Mouse (Mus musculus): Measurements from ENCODE around the gene Zfp566.
"Not testable (repeated sequence)": the region's sequence is repeated elsewhere in the genome, so short reads cannot be mapped to it uniquely, and the experiment has no call there.

Gene Zfp566

DNA sequence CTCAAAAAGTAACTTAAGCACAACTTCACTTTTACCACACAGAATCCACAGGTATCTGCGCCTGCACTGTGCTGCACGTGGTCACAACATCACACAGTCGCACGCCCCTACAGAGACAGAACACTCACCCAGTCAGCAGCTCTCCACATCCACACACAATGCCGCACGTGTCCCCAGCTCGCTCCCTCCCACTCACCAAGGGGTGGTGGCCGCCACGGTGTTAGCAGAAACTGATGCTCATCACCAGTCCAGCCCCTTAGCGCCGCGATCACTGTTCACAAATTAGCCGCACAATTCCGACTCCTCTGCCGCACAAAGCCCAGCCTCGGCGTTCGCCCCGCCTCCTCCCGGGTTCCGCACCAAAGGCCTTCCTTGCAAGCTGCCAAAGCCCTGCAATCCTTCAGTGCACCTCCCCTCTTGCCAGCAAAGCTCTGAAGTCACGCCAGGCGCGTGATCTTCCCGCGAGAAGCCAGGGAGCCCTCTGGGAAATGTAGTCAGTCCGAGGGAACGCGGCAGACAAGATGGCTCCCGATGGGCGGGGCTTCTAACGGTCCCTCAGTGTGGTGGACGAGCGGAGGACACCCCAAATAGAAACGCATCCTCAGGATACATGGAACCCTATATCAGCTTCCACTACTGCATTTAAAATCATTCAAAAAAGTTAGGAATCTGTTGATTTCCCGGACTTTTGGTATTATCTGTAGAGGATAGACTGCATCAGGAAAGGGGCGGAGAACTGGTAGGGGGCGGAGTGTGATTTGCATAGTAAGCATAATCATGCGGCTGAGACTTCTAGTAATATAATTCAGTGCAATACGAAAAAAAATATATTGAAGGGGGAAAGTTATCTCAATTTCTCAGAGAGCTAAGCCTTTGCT is at the start of gene Zfp566, which contains the start of gene Gm26920:
Zfp566 (minus strand) TSS at position 436 of the 878 bp plus-strand sequence.
Gm26920 (minus strand) TSS at position 319 of the 878 bp plus-strand sequence.
- DNase-seq = peak; percentile 91

- DNase-seq = no peak
Observed at GRCm38 (mm10) chr7:30136826-30137225, 46.5 kb upstream of the Zfp566 start.

DNA sequence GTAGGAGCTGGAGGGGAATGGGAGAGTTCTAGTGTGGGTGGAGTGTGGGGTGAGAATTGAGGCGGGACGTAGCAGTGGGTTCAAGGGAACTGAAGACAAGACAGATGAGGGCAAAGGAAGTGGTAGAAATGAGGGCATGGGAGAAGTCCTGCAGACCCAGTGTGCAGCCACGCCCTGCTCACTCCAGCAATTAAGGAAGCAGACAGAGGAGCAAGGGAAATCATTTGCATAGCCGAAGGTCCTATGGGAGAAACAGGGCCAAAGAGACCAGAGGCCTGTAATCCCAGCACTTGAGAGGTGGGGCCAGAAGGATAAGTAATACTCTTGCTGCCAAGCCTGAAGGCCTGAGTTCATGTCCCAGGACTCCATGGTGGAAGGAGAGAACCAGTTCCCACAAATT is 42.1 kb upstream of the Zfp566 start:
- no peak for DNase-seq

DNA sequence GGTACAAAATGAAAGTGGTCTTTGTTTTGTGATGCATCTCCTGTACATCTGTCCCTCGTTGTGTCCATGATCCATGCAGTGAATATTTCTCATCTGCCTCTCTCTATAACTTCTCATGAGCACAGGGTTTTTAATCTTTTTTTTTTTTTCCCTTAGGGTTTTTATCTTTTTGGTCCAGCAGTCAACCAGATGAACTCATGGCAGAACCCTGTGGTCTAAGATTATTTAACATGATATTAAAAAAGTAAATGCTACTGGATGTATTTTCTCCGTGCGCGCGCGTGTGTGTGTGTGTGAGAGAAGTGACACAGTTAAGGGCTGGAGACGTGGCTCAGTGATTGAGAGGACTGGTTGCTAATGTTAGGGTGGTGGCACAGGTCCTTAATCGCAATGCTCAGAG is 39.6 kb upstream of the Zfp566 start:
- no peak for DNase-seq

DNA sequence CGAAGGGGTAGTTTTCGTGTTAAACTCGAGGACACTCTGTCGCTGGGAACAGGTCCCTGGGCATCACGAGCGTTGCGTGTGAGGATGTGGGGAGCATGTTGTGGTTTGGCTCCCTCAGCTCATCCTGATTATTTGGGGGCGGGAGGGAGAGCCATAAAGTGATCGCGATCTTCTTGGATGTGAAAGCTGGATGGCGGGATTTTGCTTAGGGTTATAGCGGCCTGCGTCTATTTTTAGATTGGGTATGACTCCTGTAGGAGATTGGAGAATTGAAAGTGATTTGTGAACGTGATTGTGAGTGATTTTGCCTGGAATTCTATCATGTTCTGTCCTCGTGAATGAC is 31.8 kb upstream of the Zfp566 start:
- DNase-seq = no peak

GRCm38 (mm10) chr7:30121308-30122187 is 31.2 kb upstream of the Zfp566 start, which contains the start of gene Zfp382:
Gene Zfp382, plus strand, starts transcription at chr7:30121942.
- peak; percentile 90 for DNase-seq

- DNase-seq = not testable (repeated sequence)
Observed at GRCm38 (mm10) chr7:30117935-30118334, 27.6 kb upstream of the Zfp566 start.

DNA sequence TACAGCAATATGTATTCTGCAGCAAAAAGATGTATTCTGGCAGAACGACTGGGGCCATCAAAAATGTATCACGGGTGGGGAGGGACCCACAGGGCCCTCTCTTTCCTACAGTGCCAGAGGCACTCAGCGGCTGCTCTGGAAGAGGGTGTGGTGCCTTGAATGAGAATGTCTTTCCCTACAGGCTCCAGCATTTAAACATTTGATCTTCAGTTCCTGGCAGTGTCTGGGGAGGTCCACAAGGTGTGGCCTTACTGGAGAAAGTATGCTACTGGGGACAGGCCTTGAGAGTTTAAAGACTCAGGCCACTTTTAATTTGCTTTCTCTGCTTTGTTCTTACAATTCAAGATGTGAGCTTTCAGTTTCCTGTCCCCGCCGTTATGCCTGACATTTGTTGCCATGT is 25.7 kb upstream of the Zfp566 start:
- DNase-seq = no peak

GRCm38 (mm10) chr7:30099297-30099696 is 9.0 kb upstream of the Zfp566 start:
- peak; percentile 86 for DNase-seq

GRCm38 (mm10) chr7:30095551-30096125 is 5.3 kb upstream of the Zfp566 start:
- DNase-seq = no peak

DNA sequence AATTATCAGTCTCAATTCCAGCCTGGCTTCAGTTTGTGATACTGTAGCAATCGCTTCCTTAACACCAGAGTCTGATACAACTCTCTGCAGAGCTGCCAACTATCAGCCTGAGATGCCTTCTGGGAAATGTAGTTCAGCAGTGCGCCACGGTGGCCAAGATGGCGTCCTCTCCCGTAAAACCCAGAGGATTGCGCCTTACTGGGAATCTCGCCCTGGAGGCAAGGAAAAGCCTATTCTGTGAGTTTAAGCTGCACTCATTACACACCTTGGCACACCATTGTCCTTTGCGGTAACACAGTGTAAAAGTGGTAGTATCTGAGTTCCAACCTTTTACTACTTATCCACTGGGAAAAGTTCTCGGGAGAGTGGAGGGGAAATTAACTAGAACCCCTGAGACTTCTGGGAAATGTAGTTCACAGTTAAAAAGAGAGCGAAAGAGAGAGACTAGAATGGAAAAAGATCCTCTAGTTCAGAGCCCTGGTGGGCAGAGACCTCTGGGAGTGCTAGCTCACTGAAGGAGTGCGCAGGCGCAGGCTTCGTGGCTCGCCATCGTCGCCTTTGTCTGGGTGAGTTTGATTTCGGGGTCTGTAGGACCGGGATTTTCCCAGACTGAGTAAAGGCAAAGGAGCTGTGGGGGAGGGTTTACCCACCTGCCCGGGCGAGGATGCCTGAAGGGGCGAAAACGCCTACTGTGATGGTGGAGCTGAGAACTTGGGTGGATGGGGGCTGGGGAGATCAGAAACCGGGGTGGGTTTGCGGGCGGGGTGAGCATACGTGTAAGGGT is 4.5 kb upstream of the Zfp566 start, which contains the start of gene Zfp260:
Zfp260 (plus strand) TSS at position 132 of the 784 bp plus-strand sequence.
- peak; percentile 88 for DNase-seq

GRCm38 (mm10) chr7:30093918-30094415 is 3.6 kb upstream of the Zfp566 start:
- no peak for DNase-seq

DNA sequence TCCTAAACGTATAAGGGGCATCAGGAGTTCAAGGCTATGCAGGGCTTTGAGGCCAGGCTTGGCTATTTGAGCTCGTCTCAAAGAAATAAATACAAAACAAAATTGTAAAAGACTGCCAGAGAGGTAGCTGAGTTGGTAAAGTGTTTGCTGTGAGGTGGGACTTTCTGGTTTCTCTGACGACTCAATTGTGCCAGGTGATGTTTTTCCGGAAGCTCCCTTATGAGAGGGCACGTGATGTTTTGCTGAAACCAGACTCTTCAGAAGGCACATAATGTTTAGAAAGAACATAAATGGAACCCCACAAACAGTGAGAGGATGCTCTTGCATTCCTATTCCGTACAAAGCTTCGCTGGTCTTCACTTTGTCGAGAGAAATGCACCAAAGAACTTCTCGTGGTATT is 2.3 kb upstream of the Zfp566 start:
- DNase-seq = no peak

- DNase-seq = no peak
Observed at GRCm38 (mm10) chr7:30090970-30091585, 751 bp upstream of the Zfp566 start.

- DNase-seq = no peak
Observed at GRCm38 (mm10) chr7:30089405-30089804, 922 bp downstream of the Zfp566 start.

- DNase-seq = peak; percentile 52
Observed at GRCm38 (mm10) chr7:30086524-30086923, 3.8 kb downstream of the Zfp566 start.

DNA sequence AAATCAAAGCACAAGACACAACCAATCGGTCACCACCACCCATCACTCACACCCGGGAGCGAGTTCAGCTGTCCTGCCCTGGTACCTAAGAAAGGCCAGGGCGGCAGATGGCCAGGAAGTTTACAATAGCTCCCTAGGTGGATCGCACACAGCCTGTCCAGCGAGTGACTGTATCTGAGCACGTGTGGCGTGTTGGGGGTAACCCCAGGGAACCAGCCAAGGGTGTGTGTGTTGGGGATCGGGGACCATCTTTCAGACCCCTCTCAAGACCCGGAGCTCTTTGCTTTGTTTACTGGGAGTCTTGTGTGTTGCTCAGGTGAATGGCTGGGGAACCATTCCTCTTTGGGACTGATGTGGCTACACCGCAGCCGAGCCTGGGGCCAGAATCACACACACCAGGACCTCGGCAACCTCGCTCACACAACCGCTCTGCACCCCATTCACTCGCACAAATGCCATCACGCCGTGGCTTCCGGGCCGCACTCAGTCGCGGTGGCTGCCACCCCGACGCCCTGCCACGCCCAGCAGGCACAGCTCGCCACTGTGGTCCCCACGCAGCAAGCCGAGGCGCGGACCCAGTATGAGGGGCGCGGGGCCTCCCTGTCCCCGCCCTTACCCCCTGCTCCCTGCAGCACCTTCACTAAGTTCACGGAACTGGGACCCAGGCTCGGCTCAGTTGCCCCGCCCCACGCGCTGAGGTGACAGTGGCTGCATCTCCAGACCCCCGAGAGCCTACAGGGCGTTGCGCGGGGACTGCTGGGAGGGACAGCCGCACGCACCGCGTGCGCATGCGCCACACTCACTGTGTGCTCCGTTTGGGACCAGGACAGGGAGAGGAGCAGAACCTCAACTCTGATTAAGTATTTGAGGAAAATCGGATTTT is 17.9 kb downstream of the Zfp566 start, which contains the start of gene Zfp82:
Zfp82 (minus strand) TSS at position 755 of the 883 bp plus-strand sequence.
- DNase-seq = peak; percentile 79

- no peak for DNase-seq
Observed at GRCm38 (mm10) chr7:30064622-30065021, 25.7 kb downstream of the Zfp566 start.

DNA sequence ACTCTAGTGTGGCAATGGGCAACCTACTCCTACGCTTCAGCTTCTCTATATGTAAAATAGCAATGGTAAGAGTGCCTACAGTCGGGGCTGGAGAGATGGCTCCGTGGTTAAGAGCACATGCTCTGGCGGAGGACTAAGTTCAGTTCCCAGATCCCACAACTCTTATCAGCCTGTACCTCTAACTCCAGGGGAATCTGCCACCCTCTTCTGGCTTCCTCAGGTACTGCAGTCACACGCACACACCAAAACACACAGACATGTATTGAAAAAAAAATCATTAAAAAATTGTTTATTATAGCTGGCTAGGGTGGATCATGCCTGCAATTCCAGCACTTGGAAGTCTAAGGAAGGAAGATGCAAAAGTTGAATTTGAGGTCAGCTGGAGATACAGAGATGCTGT is 27.8 kb downstream of the Zfp566 start:
- peak; percentile 23 for DNase-seq

DNA sequence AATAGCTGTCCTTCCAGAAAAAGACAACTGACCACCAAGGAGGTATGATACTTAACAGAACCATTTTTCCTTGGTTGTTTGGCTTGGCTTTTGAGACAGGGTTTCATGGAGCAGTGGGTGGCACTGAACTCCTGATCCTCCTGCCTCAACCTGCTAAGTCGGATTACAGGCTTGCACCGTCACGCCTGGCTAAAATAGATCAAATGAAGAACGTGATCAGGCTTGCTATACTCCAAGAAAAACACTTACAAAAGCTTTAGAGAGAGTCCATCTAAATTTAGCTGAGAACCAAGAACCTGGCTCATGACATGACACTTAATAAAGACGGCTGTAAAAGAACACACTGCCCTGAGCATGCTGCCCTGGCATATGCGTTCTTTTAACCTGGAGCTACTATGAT is 30.0 kb downstream of the Zfp566 start:
- no peak for DNase-seq
